Mouse (Mus musculus) olfactory bulb, adult 2 months (tissue): ENCODE data around the gene Cntn6.

ENCODE experiments used
- CTCF ChIP-seq: fragments of 200-500 bp; IDR thresholded peaks from 2 replicates; pipeline ENCODE4 v1.5.1; 2012; ENCODE audit warnings: low read depth, mild to moderate bottlenecking, low read length, moderate library complexity; ENCODE audit not compliant: insufficient read depth
- POLR2A ChIP-seq: fragments of 200-500 bp; IDR thresholded peaks from 2 replicates; pipeline ENCODE4 v1.6.1; 2012; ENCODE audit warnings: mild to moderate bottlenecking, low read depth, low read length, moderate library complexity; ENCODE audit not compliant: insufficient read depth

GRCm38 (mm10) chr6:104493459-104493858 is 869 bp downstream of the Cntn6 start:
- TF ChIP-seq CTCF: no peak
- TF ChIP-seq POLR2A: no peak
